Mouse (Mus musculus): ENCODE measurements at regions not wholly inside any gene's neighbourhood (a gene's known extent, or its start where the extent isn't known, plus 50 kb on each side); places are given as distances from the start of the nearest gene placed in this dataset.

DNA sequence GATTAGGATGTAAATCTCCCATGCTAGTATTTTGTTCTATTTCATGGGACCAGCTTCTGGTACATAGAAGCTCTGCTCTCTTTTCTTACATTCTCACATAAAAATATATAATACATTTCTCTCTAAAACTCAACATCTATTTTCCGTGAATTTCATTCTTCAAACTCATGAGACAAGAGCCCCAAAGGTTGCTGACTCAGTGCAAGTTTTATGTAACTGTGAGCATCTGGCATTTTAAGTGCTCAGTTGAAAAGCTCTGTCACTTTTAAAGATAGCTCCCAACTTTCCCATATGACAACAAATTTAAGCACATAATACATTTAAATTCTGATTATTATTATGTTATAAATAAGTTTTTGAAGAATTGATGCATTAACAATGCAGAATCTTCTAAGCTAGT is 268.5 kb downstream of the AW209491 start:
- H3K4me2 ChIP-seq (ENCODE audit: low read depth, low read length, poor library complexity, severe bottlenecking), result no peak overlapping the region
- no peak overlapping the region for H3K9ac ChIP-seq (replicated peaks; ENCODE audit: low read length, poor library complexity, severe bottlenecking)
- DNase-seq (ENCODE audit: low spot score) (no peak), ATAC-seq (ENCODE audit: low FRiP score) (no peak)
- no peak for TF ChIP-seq CTCF (IDR thresholded peaks at IDR 0.05)
- no peak overlapping the region for H3K27ac ChIP-seq (ENCODE audit: low read depth, low read length)
- H3K36me3 ChIP-seq (ENCODE audit: insufficient read depth, low read length), result no peaks in the 10 kb centered on the region
- no peaks in the 10 kb centered on the region for H3K4me1 ChIP-seq (ENCODE audit: insufficient read depth, low read length)
- no peaks in the 10 kb centered on the region for H3K27me3 ChIP-seq (ENCODE audit: insufficient read depth, low read length)
- WGBS, result 75% methylated on average over 1 of the region's 1 CpGs
- no peak overlapping the region for H3K4me3 ChIP-seq (ENCODE audit: low read depth, low read length)
- no peaks in the 10 kb centered on the region for H3K9me3 ChIP-seq (ENCODE audit: low read length)

DNA sequence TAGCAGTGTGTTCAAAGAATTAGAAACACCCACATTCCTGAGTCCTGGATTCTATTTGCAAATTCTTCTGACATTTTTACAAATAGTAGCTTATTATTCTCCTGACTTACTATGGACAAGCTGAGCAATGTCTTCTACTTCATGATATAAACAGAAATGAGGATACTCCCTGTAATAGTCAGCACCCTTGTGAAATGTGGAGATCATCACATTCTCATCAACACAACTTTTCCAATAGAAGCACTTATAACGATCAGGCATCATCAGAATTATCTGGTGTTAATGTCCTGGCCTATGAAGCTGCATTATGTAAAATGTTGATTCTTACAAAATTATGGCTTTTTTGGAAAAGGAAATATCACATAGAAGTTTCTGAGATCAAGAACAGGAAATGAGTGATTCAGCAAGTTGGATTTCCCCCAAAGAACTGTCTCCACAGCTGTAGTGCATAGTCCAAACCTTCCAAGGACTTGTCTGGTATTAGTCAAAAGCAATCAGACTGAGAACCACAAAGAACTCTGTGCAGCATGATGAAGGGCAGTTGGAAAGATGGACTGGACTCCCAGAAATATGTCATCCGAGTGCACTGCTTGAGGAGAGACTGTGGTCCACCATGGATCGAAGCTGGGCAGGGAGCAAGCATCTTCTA is 300.3 kb downstream of the AW209491 start:
- no peak for DNase-seq (ENCODE audit: low spot score)
- H3K27ac ChIP-seq (ENCODE audit: low read depth, low read length), result no peak overlapping the region
- H3K4me3 ChIP-seq (ENCODE audit: low read depth, low read length), result no peak overlapping the region
- H3K4me1 ChIP-seq (ENCODE audit: insufficient read depth, low read length), result no peaks in the 10 kb centered on the region
- WGBS, result 95% methylated on average over 3 of the region's 3 CpGs
- H3K27me3 ChIP-seq (ENCODE audit: insufficient read depth, low read length), result no peaks in the 10 kb centered on the region
- no peak overlapping the region for H3K4me2 ChIP-seq (ENCODE audit: low read depth, low read length, poor library complexity, severe bottlenecking)
- ATAC-seq (ENCODE audit: low FRiP score), result no peak
- TF ChIP-seq CTCF (IDR thresholded peaks at IDR 0.05), result no peak
- no peak overlapping the region for H3K9ac ChIP-seq (replicated peaks; ENCODE audit: low read length, poor library complexity, severe bottlenecking)
- H3K36me3 ChIP-seq (ENCODE audit: insufficient read depth, low read length), result no peaks in the 10 kb centered on the region
- H3K9me3 ChIP-seq (ENCODE audit: low read length), result no peaks in the 10 kb centered on the region

- TF ChIP-seq CTCF (IDR thresholded peaks at IDR 0.05), result no peak
- Histone ChIP-seq H3K4me1 (ENCODE audit: insufficient read depth, low read length) (no peaks in the 10 kb centered on the region), H3K27ac (ENCODE audit: low read depth, low read length) (no peak overlapping the region), H3K4me2 (ENCODE audit: low read depth, low read length, poor library complexity, severe bottlenecking) (no peak overlapping the region), H3K9me3 (ENCODE audit: low read length) (no peaks in the 10 kb centered on the region), H3K9ac (replicated peaks; ENCODE audit: low read length, poor library complexity, severe bottlenecking) (no peak overlapping the region), H3K27me3 (ENCODE audit: insufficient read depth, low read length) (no peaks in the 10 kb centered on the region), H3K36me3 (ENCODE audit: insufficient read depth, low read length) (no peaks in the 10 kb centered on the region), H3K4me3 (ENCODE audit: low read depth, low read length) (no peak overlapping the region)
- DNase-seq (ENCODE audit: low spot score) (no peak), ATAC-seq (ENCODE audit: low FRiP score) (no peak)
- WGBS, result 59% methylated on average over 1 of the region's 1 CpGs
Measured at GRCm38 (mm10) chr13:14966187-14966726, 336.3 kb downstream of the AW209491 start.

- H3K4me2 ChIP-seq (ENCODE audit: low read depth, low read length, poor library complexity, severe bottlenecking), result no peak overlapping the region
- no peaks in the 10 kb centered on the region for H3K36me3 ChIP-seq (ENCODE audit: insufficient read depth, low read length)
- H3K27ac ChIP-seq (ENCODE audit: low read depth, low read length), result no peak overlapping the region
- no peak overlapping the region for H3K9ac ChIP-seq (replicated peaks; ENCODE audit: low read length, poor library complexity, severe bottlenecking)
- ATAC-seq (ENCODE audit: low FRiP score) (no peak), DNase-seq (ENCODE audit: low spot score) (no peak)
- no peak overlapping the region for H3K4me3 ChIP-seq (ENCODE audit: low read depth, low read length)
- no peaks in the 10 kb centered on the region for H3K4me1 ChIP-seq (ENCODE audit: insufficient read depth, low read length)
- H3K9me3 ChIP-seq (ENCODE audit: low read length), result no peaks in the 10 kb centered on the region
- H3K27me3 ChIP-seq (ENCODE audit: insufficient read depth, low read length), result no peaks in the 10 kb centered on the region
- TF ChIP-seq CTCF (IDR thresholded peaks at IDR 0.05), result no peak
- WGBS, result 95% methylated on average over 3 of the region's 3 CpGs
Measured at GRCm38 (mm10) chr13:15002700-15003099, 372.7 kb downstream of the AW209491 start.

DNA sequence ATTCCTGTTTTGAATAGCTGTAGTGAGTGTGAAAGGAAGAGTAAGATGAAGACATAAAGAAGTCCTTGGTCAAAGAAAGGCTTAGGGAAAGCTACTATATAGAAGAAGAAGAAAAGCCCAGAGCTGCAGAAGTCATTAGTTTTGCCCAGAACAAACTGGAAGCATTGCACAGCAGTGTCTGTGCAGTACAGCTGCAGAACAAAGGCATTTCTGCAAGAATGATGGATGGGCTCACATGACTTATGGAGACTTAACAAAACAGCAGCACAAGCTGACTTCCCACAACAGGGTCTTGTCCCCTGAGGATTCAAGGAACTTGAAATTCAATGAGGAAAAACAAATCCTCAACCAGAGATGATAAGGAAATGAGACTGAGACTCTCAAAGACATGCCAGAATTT is 381.7 kb downstream of the AW209491 start:
- H3K27me3 ChIP-seq (ENCODE audit: insufficient read depth, low read length), result no peaks in the 10 kb centered on the region
- H3K27ac ChIP-seq (ENCODE audit: low read depth, low read length), result no peak overlapping the region
- no peaks in the 10 kb centered on the region for H3K4me1 ChIP-seq (ENCODE audit: insufficient read depth, low read length)
- H3K4me3 ChIP-seq (ENCODE audit: low read depth, low read length), result no peak overlapping the region
- no peaks in the 10 kb centered on the region for H3K36me3 ChIP-seq (ENCODE audit: insufficient read depth, low read length)
- no peak overlapping the region for H3K4me2 ChIP-seq (ENCODE audit: low read depth, low read length, poor library complexity, severe bottlenecking)
- no peaks in the 10 kb centered on the region for H3K9me3 ChIP-seq (ENCODE audit: low read length)
- ATAC-seq (ENCODE audit: low FRiP score), result no peak
- no peak for TF ChIP-seq CTCF (IDR thresholded peaks at IDR 0.05)
- DNase-seq (ENCODE audit: low spot score), result peak; percentile 1
- H3K9ac ChIP-seq (replicated peaks; ENCODE audit: low read length, poor library complexity, severe bottlenecking), result no peak overlapping the region

- Histone ChIP-seq H3K9me3 (ENCODE audit: low read length) (no peaks in the 10 kb centered on the region), H3K36me3 (ENCODE audit: insufficient read depth, low read length) (no peaks in the 10 kb centered on the region), H3K9ac (replicated peaks; ENCODE audit: low read length, poor library complexity, severe bottlenecking) (no peak overlapping the region), H3K27ac (ENCODE audit: low read depth, low read length) (no peak overlapping the region), H3K27me3 (ENCODE audit: insufficient read depth, low read length) (no peaks in the 10 kb centered on the region), H3K4me3 (ENCODE audit: low read depth, low read length) (no peak overlapping the region), H3K4me2 (ENCODE audit: low read depth, low read length, poor library complexity, severe bottlenecking) (no peak overlapping the region), H3K4me1 (ENCODE audit: insufficient read depth, low read length) (no peaks in the 10 kb centered on the region)
- DNase-seq (ENCODE audit: low spot score) (no peak), ATAC-seq (ENCODE audit: low FRiP score) (no peak)
- WGBS, result 56% methylated on average over 16 of the region's 16 CpGs
- TF ChIP-seq CTCF (IDR thresholded peaks at IDR 0.05), result no peak
Measured at GRCm38 (mm10) chr13:15018811-15019745, 389.1 kb downstream of the AW209491 start.
